Mouse (Mus musculus) lung, postnatal 4 days (tissue): Measurements from ENCODE around the gene Tenm4.
A peak's percentile ranks its signal among the peaks of the same experiment; 100 is the strongest.

ENCODE experiments used
- DNase-seq, 2 experiments: peaks; one replicate each; pipeline ENCODE4 v3.0.0; 2021

The Tenm4 gene

DNA sequence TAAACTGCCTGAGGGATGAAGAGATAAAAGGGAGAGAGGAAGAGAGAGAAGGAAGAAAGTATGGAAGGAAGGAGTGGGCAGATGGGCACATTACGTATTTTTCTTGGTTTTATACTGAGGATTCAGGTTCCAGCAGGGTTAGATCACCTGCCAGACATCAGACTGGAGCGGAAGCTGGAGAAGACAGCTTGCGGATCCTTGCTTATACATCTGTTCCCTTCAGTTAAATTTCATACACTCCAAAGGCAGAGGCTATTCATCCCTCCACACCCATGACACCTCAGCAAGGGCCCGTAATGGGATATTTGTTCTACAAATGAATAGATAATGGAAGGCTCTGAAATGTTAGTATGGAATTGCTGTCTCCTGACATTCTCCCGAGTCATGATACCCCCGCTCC, 655.6 kb downstream of the Tenm4 start:
- DNase-seq = no peak

DNA sequence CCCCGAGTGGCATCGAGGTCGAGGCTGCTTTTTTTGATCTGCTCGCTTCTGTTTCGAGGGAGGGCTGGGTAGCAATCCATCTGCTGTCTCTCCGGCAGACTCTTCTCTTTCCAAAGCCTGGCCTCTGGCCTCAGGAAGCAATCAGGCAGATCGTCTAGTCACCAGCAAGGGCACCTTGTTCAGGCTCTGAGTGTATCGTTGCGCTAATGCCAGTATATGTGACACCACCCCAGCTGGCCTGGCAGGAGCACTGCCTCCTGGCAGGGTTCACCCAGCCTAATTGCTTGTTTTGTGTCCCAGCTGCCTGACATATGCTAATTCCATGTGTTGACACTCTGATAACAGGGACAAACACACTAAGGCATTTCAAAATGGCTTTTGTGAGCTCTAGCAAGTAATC, 661.5 kb downstream of the Tenm4 start:
- DNase-seq = peak in 1 of 2 experiments; percentile 66

DNA sequence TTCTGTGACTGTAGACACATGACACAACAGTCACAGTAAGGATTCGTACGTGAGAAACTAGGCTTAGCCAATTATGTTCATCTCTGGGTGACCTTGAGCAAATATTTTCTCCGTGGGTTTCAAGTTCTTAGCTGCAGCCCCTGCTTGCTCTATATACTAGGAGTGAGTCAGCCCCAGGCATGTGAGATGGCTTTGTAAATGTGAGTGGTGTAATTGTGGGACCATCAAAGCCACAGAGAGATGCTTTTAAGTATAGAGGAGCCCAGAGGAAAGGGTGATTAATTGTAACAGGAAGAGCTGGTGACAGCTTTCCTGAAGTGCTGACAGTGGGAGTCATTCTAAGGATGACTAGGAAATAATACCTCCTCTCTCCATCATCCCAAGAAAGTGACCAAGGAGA, 662.0 kb downstream of the Tenm4 start:
- DNase-seq = no peak

DNA sequence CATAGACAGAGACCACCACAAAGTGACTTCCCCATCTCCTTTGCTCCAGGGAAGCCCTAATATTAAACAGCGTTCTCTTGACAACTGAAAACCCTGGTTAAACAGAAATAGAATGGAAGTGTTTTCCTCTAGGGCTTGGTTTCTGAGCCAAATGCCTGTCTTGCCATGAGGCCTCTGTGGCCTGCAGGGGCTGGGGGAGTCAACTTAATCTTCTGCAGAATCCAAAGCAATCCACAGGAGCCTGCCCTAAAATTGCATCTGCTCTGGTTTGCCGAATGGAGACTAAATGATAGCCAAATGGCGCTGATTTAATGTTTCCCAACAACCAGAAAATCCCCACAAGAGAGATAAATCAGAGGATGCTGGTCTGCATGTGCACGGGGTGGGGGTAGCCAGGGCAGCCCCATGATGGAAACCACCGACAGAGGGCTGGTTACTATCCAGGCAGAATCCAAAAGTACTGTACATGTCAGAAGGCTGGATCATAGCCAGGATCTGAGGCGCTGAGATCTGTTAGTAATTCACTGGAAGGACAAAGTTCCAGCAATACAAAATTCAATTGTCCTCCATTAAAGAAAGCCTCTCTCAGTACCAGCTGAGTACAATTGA, 663.7 kb downstream of the Tenm4 start:
- no peak for DNase-seq

DNA sequence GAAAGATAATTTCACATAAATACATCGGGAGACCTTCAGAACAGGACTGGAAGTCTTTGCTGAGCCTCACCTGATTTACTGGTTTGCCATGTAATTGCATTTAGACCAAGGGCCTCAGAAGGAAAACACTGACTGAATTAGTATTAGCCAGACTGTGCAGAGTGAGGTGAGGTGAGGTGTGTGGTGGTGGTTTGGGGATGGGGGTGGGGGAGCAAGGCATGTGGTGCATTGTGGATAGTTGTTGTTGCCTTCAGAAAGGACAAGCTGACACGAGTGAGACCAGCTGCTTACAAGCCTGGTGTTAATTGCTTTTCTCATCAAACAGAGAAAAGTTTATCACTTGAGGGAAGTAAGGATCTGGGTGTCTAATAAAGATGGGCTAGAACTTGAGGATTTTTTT, 664.3 kb downstream of the Tenm4 start:
- no peak for DNase-seq

DNA sequence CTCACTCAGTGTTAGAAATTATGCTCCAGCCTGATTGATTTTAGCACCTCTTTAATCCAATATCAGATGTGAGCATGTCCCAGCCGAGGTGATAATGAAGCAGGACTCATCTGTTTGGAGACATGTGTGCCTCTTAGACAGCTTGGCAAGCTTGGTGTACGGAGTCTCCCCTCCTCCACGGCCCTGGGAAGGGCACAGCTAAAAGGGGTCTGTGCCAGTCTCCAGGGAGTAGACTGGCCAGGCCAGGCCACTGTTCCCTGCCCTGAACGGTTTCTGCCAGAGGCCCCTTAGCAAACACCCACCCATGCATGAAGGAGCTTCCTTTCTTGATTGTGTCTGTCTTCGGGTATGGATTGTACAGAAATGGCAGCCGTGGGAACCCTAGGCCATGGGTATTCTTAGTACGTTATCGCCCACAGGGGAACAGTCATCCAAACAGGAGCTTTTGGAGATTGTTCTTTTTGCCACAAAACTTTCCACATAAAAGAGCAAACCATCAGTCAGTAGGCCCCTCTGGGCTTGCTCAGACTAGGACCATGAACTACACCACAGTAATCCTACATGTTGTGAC, 667.3 kb downstream of the Tenm4 start:
- DNase-seq = no peak

DNA sequence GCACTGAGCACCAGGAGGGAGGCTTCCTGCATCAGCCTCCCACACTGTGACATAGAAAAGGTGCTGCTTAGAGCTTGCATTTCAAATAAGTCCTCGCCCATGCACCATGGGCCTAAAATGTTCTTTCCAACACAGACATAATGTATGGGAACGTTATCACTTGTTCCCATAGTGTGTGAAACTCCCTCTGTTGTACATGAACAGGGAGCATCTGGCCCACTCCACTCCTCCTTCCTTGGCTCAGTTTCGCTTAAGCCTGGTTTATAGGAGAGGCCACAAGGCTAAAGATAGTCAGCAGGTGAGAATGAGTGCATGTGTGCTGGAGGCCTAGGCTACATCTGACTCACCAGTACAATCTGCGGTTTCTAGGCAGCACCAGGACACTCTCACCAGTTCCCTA, 667.9 kb downstream of the Tenm4 start:
- no peak for DNase-seq

DNA sequence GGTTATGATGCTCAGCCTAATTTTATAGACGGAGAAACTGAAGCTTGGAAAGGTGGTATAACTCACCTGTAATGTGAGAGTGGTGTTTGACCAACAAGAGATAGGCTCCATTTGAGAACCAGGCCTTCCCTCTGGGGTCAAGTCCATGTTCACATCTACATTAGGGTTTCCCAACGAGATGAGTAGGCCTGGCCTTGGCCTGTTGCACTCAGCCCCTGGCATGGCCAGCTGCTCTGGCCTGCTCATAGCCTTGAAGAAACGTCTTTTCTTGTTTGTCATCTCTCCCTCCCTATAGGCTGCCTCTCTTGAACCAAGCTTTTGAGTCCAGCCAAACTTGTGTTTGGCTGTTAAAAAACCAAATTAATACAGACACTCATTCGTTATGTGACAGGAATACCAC, 668.5 kb downstream of the Tenm4 start:
- no peak for DNase-seq

DNA sequence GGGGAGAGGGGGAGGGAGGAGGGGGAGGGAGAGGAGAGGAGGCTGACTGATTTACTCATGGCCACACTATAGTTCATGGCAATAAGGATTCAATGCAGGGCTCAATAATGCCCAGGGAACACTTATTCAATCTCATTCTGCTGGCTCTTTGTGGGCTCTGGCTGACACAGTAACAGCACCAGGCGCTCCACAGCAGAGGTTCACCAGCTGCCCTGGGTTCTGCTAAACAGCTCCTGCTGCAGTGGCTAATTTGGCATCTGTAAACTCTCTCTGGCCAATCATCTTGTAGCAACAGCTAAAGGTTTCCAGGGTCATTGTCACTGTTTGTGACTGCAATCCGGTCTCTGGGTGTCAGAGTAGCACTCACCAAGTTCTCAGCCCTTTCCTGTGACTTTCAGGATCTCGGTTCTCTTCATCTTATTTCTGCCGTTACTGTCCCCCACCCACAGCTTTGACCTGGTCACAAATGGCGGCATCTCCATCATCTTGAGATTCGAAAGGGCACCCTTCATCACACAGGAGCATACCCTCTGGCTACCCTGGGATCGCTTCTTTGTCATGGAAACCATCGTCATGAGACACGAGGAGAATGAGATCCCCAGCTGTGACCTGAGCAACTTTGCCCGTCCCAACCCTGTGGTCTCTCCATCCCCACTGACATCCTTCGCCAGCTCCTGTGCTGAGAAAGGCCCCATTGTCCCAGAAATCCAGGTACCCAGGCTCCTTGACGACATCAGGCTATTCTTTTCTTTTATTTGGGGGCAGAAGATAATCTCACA, 671.6 kb downstream of the Tenm4 start:
- peak; percentile 44 to 65 for DNase-seq

DNA sequence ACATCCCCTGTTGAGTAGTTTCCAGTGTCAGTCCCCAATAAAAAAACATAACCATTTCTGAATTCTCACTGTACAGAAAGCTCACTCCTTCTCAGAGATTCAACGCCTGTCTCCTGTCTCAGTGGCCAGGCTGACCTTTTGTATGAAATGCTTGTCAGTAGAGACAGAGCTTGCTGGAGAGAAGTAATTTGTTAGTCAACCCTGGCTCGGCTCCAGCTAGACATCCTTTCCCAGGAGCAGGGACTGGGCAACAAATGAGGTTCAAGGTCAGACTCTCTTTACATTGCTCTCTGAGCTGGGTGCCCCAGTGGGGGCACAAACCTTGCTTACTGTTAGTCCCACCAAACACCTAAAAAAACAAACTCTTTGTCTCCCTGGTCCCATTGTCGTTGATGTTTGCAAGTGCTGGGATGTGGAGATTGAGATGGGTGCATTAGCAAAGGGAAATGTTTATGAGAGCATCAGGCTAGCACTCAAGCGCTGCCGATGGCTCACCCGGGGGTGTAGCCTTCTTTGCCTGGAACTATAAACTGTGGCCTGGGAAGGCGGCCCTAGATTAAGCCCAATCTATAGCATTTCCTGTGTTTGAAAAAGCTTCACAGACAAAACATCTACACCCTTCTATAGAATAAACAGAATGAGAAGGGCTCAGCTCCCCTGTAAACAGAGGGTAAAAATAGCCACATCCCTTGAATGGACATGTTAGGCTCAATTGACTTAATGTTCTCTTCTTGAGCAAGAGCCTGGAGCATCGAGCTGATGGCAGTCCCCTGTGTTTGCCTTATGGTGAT, 673.3 kb downstream of the Tenm4 start:
- DNase-seq = peak; percentile 53 to 80

DNA sequence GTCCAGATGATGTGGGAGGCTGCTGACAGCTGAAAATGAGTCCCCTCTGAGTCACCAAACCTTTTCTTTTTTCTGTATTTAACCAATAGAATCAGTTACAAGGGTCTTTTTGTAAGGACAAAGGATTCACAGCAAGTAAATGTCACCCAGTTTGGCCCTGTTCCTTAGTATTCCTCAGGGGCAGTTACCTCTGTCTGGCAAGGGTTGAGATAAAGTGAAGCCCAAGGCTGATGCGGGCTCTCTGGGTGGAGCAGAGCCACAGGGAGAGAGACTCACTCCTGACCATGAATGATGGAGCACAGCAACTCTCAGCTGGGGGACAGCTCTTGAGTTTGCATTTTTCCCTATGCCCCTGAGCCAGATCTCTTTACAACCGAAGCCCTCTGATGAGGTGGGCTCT, 681.7 kb downstream of the Tenm4 start:
- no peak for DNase-seq

DNA sequence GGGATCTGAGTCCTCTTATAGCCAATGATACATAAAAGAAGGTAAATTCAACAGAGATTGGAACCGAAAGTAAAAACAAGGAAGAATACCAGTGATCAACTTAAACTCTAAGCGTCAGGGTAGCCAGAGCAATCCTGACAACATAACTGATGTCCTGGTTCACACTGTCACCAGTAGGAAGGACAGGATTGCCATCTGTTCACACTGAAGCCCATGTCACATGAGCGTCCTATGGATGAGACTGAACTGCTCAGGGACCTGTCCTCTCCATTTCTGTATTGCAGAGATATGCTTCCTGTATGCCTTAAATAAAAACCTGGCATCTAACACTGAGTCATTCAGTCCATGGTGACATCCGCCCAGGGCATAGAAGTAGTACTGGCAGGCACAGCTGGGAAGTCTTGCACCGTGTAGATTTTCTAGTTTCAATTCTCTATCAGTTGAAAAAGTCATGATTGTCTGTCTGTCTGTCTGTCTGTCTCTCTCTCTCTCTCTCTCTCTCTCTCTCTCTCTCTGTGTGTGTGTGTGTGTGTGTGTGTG, 684.9 kb downstream of the Tenm4 start:
- no peak for DNase-seq

DNA sequence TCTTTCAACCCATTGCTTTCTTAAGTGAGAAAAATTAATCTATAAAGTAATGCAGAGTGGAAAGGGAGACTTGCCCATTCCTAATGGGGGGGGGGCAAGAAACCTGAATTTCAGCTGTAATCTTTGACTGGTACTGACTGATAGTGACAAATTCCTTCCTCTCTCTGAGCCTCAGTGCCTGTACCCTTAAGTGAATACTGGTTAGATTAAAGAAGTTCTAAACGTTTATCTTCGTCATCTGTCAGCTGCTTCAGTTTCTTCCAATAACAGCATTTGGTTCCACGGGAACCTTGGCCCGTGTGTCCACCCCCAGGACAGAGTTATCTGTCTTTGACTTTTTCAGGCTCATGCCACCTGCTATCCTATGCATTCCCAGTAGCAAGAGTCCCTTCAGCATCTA, 685.5 kb downstream of the Tenm4 start:
- no peak for DNase-seq

DNA sequence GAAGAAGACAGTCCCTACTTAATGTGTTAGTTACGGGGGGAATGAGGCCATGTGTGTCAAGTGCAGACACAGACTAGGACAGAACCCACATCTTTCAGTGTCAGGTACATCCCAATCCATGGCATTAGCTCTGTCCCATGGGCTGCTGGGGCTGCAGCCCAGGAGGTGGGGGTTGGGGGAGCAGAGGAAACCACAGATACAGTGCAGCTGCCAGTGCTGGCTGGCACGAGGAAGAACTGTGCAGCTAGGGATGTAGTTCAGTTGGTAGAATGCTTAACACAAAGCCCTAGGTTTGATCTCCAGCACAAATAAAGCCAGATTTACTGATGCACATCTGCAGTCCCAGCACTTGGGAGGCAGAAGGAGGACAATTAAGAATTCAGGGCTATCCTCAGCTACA, 688.0 kb downstream of the Tenm4 start:
- no peak for DNase-seq

DNA sequence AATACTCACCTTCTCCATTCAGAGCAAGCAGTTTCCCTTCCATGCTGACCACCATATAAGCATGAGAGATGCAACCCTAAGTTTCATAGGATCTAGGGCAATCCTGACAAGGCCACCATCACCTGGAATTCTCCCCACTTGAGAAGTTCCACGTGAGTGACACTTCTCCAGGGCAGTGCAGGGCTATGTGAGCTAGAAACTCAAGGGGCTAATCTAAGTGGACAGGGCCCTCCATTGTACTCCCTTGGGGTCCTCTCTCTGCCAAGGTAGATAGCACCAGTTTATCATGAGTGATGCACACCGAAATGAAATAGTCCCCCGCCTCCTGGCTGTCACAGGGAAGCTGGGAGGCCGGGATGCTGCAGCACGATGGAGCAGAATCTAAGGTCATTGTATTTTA, 688.6 kb downstream of the Tenm4 start:
- DNase-seq = no peak

DNA sequence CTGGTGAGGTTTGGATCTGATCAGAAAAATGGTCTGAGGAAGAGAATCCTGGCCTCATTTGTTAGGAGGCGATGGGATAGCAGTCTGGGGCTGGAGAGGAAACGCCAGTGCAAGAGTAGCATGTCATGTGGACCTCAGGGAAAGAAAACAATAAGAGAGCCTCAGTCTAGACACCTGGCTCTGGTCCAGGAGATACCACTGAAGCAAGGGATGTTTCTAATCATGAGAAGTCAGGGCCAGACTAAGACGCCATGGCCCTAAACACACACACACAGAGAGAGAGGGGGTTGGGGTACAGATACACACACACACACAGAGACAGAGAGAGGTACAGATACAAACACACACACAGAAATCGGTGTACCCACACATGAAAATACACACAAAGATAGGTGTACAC, 689.6 kb downstream of the Tenm4 start:
- peak in 1 of 2 experiments; percentile 28 for DNase-seq

DNA sequence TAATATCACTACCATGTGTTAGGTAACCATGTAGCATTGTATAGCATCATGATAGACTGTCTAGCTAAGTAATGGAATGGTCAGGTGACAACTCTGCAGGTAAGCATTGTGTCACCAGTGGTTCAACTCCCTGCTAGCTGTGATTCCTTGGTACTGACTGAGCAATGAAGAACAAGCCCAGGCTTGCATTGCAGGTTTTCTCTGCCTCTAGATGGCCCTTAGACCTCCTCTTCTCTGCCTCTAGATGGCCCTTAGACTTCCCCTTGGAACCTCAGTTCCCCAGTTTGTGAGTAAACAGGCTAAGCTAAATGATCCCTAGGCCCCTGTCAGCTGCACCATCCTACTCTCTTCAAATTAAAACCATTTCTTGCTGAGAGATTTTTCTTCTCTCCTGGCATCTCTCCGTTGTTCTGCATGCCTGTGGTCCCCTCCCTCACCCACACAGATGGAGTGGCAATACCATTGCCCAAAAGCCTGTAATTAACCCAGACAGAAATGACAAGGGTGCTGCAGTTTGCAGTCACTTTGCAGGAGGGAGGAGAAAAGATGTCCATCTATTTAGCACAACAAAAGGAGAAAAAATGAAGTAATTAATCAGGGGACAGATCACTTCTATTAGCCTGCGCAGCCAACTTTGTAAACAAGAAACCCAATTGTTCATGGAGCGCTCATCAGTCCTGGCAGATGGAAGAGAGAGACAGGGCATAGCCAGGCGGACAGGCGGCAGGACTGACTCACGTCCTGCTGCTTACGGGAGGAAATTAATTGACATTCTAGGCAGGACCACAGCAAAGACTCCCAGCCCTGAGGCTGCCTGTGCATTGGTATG, 694.1 kb downstream of the Tenm4 start:
- no peak for DNase-seq

DNA sequence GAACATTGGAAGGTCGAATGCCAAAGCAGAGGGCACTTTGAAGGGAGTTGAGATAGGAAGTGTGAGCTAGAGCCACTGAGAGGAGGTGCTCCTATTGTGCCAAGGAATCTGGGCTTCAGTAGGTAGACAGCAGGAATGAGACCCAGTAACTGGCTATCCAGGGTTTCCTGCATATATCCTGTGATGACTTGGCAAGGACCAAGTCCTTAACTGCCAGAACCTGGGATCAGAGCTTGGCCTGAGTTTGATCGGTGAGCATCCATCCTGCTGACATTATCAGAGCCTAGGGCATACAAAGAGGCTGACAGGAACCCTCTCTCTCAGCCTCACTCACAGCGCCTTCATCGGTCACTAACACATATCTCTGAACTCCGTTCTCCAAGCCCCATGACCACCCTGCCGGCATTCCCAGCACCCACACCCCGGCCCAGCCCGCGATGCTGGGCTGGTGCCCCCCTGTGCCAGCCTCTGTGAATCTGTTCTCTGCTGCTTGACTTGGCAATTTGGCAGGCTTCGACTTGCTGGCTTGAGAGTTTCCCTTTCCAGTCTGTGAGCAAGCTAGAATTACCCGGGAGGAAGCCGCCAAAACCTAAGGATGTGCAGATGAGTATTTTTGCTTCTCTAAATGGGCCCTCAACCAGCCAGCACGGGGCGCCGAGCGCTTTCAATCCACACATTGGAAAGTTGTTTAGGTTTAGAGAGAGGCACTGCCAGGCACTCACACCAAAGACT, 698.2 kb downstream of the Tenm4 start:
- peak in 1 of 2 experiments; percentile 35 for DNase-seq

DNA sequence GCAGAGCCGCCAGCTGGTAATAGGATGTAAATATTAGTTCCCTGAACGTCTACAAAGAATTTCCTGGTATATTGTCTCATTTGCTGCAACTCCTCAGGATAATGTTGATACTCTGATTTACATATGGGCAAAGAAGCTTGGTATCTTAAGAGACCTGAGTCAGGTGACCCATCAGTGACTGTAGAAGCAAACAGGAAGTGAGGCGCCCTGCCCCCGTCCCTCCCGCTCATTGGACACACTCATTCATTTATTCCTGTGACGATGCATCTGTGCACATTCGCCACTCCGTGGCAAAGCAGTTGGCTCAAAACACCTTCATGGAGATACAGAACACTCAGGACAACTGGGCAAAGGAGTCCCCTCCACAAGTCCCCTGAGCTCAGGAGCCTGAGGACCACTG, 699.4 kb downstream of the Tenm4 start:
- no peak for DNase-seq

DNA sequence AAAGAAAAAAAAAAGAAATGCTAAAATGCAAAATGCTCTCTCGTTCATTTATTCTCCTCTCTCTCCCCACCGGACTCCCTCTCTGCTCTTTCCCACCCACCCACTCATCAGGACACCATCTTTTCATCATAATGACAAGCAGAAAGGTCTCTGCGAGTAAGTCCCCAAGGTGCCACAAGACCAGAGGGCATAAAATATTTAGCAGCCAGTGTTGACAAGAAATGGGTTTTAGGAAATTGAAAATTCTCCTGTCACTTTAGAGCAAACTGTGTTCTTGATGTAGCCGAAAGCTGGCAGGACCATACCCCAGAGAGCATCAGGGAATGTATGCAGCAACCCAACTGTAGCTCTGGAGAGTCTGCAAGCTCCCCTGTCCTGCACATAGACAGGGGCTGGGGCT, 700.0 kb downstream of the Tenm4 start:
- DNase-seq = no peak

DNA sequence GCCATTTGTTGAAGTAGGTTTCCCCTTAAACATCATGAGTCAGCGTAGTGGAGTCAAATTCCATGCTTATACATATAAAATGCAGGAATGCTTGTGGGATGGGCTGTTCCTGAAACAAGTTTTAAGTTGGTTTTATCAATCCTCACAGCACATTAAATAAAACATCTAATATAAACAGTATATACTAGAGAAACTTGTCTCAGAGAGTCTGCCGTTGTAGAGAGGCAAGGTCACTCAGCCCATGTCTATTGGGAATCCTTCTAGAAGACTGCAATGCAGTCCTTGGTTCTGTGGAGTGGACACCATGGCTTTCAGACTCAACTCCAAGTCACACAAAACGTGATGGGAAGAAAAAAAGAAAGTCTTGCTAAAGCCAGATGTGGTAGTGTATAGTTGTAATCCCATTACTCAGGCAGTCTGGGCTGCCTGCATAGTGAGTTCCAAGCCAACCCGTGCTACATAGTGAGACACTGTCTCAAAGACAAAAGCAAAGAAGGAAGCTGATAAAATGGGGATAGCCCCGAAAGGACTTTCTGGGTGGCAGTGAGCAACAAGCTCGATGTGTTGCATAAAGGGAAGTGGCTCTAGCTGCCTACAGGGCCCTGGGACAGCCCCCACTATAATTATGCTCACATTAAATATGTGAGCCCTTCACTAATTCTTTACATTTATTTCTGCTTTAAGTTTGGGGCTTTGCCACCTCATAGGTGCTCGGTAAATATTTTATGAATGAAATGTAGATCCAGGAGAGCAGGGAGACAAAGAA, 707.6 kb downstream of the Tenm4 start:
- no peak for DNase-seq
